Mouse (Mus musculus) pancreas, adult 10 weeks (tissue): ENCODE measurements around the gene Msh5. TPM values are rescaled to one million over a fixed set of nuclear protein-coding genes. Genes with fewer than 3 reads are reported as not detected.

Experiments used
- polyA plus RNA-seq: library from polyadenylated mRNA; stranded (reverse); fragments of 350-450 nt; fragmentation: Illumina TruSeq; extraction: RNeasy Lipid Tissue Mini Kit (QIAGEN cat#74804); gene quantifications from one replicate; pipeline ENCODE4 v1.2.3, GENCODE M21; 2015; ENCODE audit warnings: low read depth, low replicate concordance; ENCODE audit not compliant: insufficient read depth

The Msh5 gene
- polyA plus RNA-seq: 1.8 TPM

GRCm38 (mm10) chr17:35046681-35047455, at the start of gene Msh5:
TSS of gene Msh5 (minus strand) at chr17:35046745.

GRCm38 (mm10) chr17:35088825-35089644, 42.5 kb upstream of the Msh5 start, which contains the start of gene Abhd16a:
TSS of gene Abhd16a (plus strand) at chr17:35089263.

GRCm38 (mm10) chr17:35085208-35085865, 38.8 kb upstream of the Msh5 start, which contains the start of gene Ly6g6f:
TSS of gene Ly6g6f (minus strand) at chr17:35085610.

GRCm38 (mm10) chr17:35077786-35078233, 31.3 kb upstream of the Msh5 start, which contains the start of gene Ly6g6d:
TSS of gene Ly6g6d (minus strand) at chr17:35078065.

GRCm38 (mm10) chr17:35076507-35077176, 30.1 kb upstream of the Msh5 start, which contains the start of gene Ly6g6e:
TSS of gene Ly6g6e (plus strand) at chr17:35076902.

GRCm38 (mm10) chr17:35066084-35066483, 19.5 kb upstream of the Msh5 start, which contains the start of gene Mpig6b:
TSS of gene Mpig6b (minus strand) at chr17:35066184.

GRCm38 (mm10) chr17:35064951-35065947, 18.7 kb upstream of the Msh5 start, which contains the start of gene Ly6g6c:
TSS of gene Ly6g6c (plus strand) at chr17:35065388.

GRCm38 (mm10) chr17:35058911-35059892, 12.7 kb upstream of the Msh5 start, which contains the start of gene Ddah2:
TSS of gene Ddah2 (plus strand) at chr17:35059035.

GRCm38 (mm10) chr17:35049561-35050016, 3.0 kb upstream of the Msh5 start, which contains the start of gene Clic1:
TSS of gene Clic1 (plus strand) at chr17:35049966.

GRCm38 (mm10) chr17:35027277-35028068, 19.1 kb downstream of the Msh5 start, which contains the start of gene Sapcd1:
TSS of gene Sapcd1 (minus strand) at chr17:35028016.

GRCm38 (mm10) chr17:35016376-35016775, 30.2 kb downstream of the Msh5 start, which contains the start of gene Vwa7:
TSS of gene Vwa7 (plus strand) at chr17:35016579.

GRCm38 (mm10) chr17:35000717-35001451, 45.7 kb downstream of the Msh5 start, which contains the start of gene Vars:
TSS of gene Vars (plus strand) at chr17:35000987.

GRCm38 (mm10) chr17:34981690-34982180, 64.8 kb downstream of the Msh5 start, which contains the start of gene Lsm2:
TSS of gene Lsm2 (plus strand) at chr17:34981862.

